Mouse (Mus musculus): ENCODE data around the gene Cand2.

- TF ChIP-seq POLR2A (IDR thresholded peaks at IDR 0.05; ENCODE audit: low read depth, low read length), result no peak
- TF ChIP-seq CTCF (conservative IDR thresholded peaks at IDR 0.05 in 1 of 2, IDR thresholded peaks at IDR 0.05 in 1 of 2; ENCODE audit: low read depth in 2 of 2, low read length in 2 of 2), result no peak
- no peak for TF ChIP-seq EP300 (IDR thresholded peaks at IDR 0.05; ENCODE audit: low read length)
- no peak for TF ChIP-seq POLR2AphosphoS2 (IDR thresholded peaks at IDR 0.05; ENCODE audit: low read depth, low read length)
- no peak for TF ChIP-seq UBTF (IDR thresholded peaks at IDR 0.05; ENCODE audit: low read depth, low read length)
- no peak for TF ChIP-seq NRF1 (IDR thresholded peaks at IDR 0.05; ENCODE audit: low read depth, low read length)
These were observed 64.4 kb downstream of the Cand2 start for GRCm38 (mm10) chr6:115838745-115839144.

All from CH12.LX (cell line).